Mouse (Mus musculus) T-helper 2 cell (primary cell): ENCODE results near the gene Ptcra.
"Not testable (repeated sequence)": the region's sequence is repeated elsewhere in the genome, so short reads cannot be mapped to it uniquely, and the experiment has no call there.

Experiments
- in situ Hi-C: fragments of 300-600 bp; cut with MboI, MseI; formaldehyde crosslinking; loops from one replicate; pipeline ENCODE4 v1.15.1; 2025; ENCODE audit warnings: high pct_unique_total_duplicates

Ptcra gene

DNA sequence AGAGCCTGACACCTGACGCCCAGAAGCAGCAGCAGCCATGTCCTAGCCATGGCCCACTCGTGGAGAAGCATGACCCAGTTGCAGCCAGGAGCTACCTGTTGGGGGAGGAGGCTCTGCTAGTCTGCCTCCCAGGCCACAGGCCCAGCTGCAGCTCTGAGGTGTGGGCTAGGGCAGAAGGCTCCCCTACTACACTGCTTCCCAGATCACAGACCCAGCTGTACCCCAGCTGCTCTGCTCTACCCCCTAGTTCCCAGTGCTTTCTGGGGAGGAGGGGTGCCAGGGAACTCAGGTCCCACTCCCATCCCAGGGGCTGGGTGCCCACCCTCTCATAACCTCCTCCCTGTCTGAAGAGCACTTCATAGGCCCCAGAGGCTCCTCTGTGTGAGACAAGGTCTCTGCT, at the start of gene Ptcra:
Ptcra (minus strand) TSS at position 169 of the 400 bp plus-strand sequence.
- in situ Hi-C loops: no loop called here

GRCm38 (mm10) chr17:46812442-46812841, 48.9 kb upstream of the Ptcra start:
- in situ Hi-C loops: no loop called here

- in situ Hi-C loops: no loop called here
Measured at GRCm38 (mm10) chr17:46810672-46811071, 47.2 kb upstream of the Ptcra start.

DNA sequence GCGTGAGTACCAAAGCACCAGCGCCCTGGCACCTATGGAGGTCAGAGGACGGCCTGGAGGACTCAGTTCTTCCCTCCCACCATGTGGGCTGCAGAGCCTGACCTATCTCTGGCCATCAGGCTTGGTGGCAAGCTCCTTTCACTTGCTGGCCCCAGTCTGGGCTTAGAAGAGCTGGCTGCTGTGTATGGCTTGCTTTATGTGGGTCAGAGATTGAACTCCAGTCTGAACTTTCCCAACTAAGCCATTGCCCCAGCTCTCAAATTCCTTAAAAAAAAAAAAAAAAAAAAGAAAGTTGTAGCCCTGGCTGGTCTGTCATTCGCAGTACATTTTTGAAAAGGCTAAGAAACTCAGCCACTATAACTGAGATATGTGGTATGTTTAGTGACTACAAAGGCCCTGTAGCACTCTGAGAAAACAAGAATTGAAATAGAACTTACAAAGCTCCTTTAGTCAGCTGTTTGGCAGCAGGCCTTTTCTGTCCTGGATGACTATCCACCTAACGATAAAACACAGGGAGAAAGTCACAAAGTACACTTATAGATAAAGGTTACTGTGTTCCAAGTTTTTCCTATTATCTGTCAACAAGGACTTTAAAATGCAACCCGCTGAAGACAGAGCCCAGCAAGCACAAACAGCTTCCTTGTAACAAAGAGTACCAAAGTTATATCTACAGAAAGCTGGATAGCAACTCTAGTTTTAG, 45.8 kb upstream of the Ptcra start:
- in situ Hi-C loops: no loop called here

- in situ Hi-C loops: no loop called here
Measured at GRCm38 (mm10) chr17:46808376-46808775, 44.9 kb upstream of the Ptcra start.

- in situ Hi-C loops: no loop called here
Measured at GRCm38 (mm10) chr17:46801761-46802160, 38.2 kb upstream of the Ptcra start.

GRCm38 (mm10) chr17:46799680-46800079, 36.2 kb upstream of the Ptcra start:
- in situ Hi-C loops: no loop called here

GRCm38 (mm10) chr17:46797386-46797785, 33.9 kb upstream of the Ptcra start:
- in situ Hi-C loops: no loop called here

DNA sequence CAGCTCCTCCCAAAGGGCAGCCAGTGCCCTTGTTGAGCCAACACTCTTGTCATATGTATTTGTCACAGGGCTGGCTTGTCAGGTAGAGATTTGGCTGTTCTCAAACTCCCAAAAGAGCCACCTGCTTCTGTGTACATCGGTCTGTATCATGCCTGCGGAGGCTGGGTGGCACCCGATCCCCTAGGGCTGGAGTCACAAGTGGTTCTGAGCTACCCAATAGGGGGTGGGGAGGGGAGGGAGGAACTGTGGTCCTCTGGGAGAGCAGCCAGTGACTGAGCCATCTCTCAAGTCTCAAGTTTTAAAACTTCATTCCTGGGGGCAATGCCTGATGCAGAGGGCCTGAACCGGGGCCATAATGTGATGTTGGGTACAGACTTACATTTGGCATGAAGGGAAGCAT, 33.2 kb upstream of the Ptcra start:
- in situ Hi-C loops: no loop called here

DNA sequence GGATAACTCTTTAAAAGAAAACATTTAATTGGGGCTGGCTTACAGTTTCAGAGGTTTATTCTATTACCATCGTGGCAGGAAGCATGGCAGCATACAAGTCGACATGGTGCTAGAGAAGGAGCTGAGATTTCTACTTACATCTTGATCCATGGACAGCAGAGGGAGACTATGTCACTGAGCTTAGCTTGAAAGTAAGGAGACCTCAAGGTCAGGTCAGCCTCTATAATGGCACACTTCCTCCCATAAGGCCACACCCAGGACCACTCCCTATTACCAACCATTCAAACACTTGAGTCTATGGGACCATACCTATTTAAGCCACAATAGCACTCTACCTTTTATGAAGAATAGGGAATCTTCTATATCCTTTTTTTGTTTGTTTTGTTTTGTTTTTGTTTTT, 29.5 kb upstream of the Ptcra start:
- in situ Hi-C loops: no loop called here

DNA sequence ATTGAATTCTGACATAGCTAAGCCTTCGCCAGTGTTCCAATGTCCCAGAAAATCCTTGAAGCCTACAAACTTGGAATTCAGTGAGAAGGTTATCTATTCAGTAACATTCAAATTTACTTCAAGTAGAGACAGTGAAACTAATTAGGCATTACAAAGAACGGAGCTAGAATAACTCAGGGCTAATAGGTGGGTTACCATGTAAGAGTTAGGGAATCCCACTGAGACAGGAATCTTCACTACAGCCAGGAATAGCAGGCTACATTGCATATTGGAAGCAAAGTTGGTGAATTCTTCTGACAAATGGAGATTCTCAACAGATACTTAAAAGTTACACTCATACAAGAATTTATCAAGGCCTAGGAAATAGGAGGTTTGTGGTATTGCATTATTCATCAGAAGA, 24.5 kb upstream of the Ptcra start:
- in situ Hi-C loops: not testable (repeated sequence)

DNA sequence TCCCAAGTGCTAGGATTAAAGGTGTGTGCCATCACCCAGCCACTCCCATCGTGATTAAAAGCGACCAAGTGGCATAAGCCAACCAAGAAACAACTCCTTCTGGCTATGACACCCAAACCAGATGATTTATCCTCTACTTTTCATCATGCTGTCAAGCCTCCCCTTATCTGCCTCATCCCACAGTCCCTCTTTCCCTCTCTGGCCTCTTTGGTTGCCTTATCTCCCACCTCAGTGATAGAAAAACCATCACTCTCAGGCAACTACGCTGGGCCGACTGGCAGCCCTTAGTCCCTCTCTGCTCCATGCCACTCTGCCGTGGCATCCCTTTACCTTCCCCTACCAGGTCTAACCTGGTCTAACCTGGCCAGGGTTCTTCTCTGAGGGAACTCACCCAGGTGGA, 23.4 kb upstream of the Ptcra start:
- in situ Hi-C loops: no loop called here

GRCm38 (mm10) chr17:46783222-46783565, 19.7 kb upstream of the Ptcra start:
- in situ Hi-C loops: loop anchor here (5.0 kb wide), 1 partner anchor 99 kb away; no protein-coding TSS in a partner anchor

DNA sequence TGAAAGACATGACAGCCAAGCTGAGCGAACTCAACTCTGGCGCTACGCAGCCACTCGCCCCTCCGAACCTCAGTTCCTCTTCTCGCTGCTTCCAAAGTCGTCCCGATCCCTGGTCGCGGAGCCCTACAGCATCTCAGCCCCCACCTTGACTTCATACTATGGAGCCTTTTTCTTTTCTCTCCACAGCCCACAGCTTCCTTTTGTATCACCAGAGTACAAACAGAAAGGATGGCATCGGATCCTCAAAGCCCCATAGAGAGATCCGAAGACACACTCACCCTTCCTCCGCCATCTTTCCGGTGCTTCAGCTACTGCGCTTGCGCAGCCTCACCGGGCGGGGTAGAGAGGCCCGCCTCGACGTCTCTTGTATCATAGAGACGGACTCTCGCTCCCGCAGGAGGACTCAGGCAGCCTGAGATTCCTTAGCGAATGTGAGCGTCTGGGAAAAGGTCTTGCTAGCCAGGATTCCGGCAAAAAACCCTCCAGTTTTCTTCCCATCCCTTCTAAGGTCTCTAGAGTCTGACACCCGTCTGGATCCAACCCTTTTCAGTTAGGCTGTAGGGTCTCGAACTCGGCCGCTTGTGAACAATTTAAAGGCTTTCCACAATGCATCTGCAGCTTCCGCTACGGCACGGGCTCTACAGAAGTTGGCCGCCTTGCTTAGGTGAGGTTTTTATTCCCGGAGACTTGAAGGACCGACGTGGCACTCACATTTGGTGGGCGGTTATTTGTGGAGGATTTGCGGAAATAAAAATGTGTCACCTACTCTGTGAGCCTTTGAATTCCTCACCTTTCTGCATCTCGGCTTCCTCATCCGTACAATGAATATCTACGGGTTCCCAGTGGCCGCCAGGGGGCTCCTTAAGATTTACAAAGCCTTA, 19.1 kb upstream of the Ptcra start, which contains the start of gene Rpl7l1:
Rpl7l1 (minus strand) TSS at position 332 of the 881 bp plus-strand sequence.
- in situ Hi-C loops: loop anchor here (5.0 kb wide), 1 partner anchor 100 kb away; no protein-coding TSS in a partner anchor

DNA sequence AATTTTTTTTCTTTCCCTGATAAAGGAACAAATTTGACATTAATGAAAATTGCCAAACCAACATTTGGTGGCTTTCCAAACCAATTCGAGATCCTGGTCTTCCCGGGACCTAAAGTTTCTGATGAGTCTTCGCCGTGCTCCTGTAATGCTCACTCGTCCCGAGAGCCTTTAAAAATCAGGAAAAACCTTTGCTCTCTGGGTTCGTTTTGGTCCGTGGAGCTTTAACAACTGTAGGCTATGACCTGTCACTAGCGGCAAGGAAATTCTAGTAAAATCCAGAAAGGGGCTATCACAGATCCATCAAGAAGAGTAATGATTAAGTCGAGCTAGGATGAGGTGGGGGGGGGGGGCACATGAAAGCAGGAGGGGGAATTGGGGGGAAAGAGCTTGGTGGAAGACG, 18.4 kb upstream of the Ptcra start:
- in situ Hi-C loops: loop anchor here (5.0 kb wide), 1 partner anchor 100 kb away; no protein-coding TSS in a partner anchor

DNA sequence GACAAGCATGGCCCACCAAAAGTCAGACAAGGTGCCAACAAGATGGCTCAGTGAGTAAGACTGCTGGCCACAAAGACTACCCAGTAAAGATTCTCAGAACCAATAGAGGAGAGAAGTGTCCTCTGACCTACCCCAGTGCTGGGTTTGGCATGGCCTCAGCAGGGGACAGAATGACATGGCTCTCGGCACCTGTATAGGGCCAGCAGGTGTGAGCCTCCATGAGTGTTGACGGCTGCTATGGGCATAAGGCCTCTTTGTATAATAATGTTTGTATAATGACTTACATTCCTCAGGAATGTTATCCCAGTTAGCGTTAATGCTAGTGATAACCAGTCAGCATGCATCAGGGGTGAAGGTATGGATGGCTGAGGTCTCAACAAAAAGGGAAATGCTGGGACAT, 12.6 kb upstream of the Ptcra start:
- in situ Hi-C loops: no loop called here

DNA sequence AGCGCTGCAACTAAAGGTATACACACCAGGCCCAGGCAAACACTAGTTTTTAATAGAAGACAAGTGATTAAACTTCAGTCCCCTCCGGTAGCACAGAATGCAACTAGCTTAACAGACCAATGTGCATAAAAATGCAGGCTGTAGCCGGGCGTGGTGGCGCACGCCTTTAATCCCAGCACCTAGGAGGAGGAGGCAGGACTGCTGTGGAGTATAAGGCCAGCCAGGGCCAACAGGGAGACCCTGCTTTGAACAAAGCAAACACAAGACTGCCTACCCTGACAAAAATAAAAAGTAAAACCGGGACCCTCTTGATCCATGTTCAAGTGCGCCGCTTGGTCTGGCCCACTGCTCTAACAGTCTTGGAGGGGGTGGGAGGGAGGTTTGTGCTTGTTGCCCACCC, 11.6 kb upstream of the Ptcra start:
- in situ Hi-C loops: no loop called here

DNA sequence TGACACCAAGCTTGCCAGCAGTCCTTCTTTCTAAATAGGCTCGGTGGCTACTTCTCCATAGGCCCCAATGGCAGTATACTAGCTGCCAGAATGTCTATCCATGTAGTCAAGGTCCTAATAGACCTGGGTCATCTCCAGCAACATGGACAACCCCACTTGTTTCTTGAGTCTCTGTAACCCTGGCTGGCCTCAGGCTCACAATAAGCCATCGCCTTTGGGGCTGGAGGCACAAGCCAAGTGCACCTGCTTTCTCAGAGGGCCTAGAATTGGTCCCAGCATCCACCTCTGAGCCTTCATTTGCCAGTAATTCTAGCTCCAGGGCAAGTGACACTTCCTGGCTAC, 10.6 kb upstream of the Ptcra start:
- in situ Hi-C loops: no loop called here

GRCm38 (mm10) chr17:46773278-46774130, 10.0 kb upstream of the Ptcra start:
- in situ Hi-C loops: no loop called here

GRCm38 (mm10) chr17:46772404-46773277, 9.1 kb upstream of the Ptcra start, which contains the start of gene 2310039H08Rik:
Gene 2310039H08Rik, plus strand, starts transcription at chr17:46772635.
- in situ Hi-C loops: no loop called here

GRCm38 (mm10) chr17:46772038-46772403, 8.5 kb upstream of the Ptcra start:
- in situ Hi-C loops: no loop called here
